Mouse (Mus musculus): ENCODE results near the gene Atp8a1. TPM values are rescaled to one million over a fixed set of nuclear protein-coding genes. Genes with fewer than 3 reads are reported as not detected.

Atp8a1 gene
- total RNA-seq, 1 experiment from 2014 or later: 77.1 TPM

- peak; percentile 96 for ATAC-seq (replicated peaks; ENCODE audit: low read depth, poor library complexity, severe bottlenecking)
Measured at GRCm38 (mm10) chr5:67831293-67832147, 15.7 kb downstream of the Atp8a1 start.

- no peak for ATAC-seq (replicated peaks; ENCODE audit: low read depth, poor library complexity, severe bottlenecking)
Measured at GRCm38 (mm10) chr5:67828356-67828755, 18.9 kb downstream of the Atp8a1 start.

- no peak for ATAC-seq (replicated peaks; ENCODE audit: low read depth, poor library complexity, severe bottlenecking)
Measured at GRCm38 (mm10) chr5:67826935-67827334, 20.3 kb downstream of the Atp8a1 start.

- no peak for ATAC-seq (replicated peaks; ENCODE audit: low read depth, poor library complexity, severe bottlenecking)
Measured at GRCm38 (mm10) chr5:67826278-67826677, 21.0 kb downstream of the Atp8a1 start.

GRCm38 (mm10) chr5:67824600-67824999, 22.6 kb downstream of the Atp8a1 start:
- no peak for ATAC-seq (replicated peaks; ENCODE audit: low read depth, poor library complexity, severe bottlenecking)

GRCm38 (mm10) chr5:67823771-67824170, 23.5 kb downstream of the Atp8a1 start:
- peak; percentile 47 for ATAC-seq (replicated peaks; ENCODE audit: low read depth, poor library complexity, severe bottlenecking)

GRCm38 (mm10) chr5:67822619-67823018, 24.6 kb downstream of the Atp8a1 start:
- ATAC-seq (replicated peaks; ENCODE audit: low read depth, poor library complexity, severe bottlenecking): no peak

GRCm38 (mm10) chr5:67821987-67822401, 25.2 kb downstream of the Atp8a1 start:
- ATAC-seq (replicated peaks; ENCODE audit: low read depth, poor library complexity, severe bottlenecking): peak; percentile 89

- ATAC-seq (replicated peaks; ENCODE audit: low read depth, poor library complexity, severe bottlenecking): no peak
Measured at GRCm38 (mm10) chr5:67821185-67821584, 26.0 kb downstream of the Atp8a1 start.

- ATAC-seq (replicated peaks; ENCODE audit: low read depth, poor library complexity, severe bottlenecking): no peak
Measured at GRCm38 (mm10) chr5:67819451-67819850, 27.8 kb downstream of the Atp8a1 start.

- peak; percentile 73 for ATAC-seq (replicated peaks; ENCODE audit: low read depth, poor library complexity, severe bottlenecking)
Measured at GRCm38 (mm10) chr5:67815572-67816325, 31.5 kb downstream of the Atp8a1 start.

GRCm38 (mm10) chr5:67815060-67815459, 32.2 kb downstream of the Atp8a1 start:
- ATAC-seq (replicated peaks; ENCODE audit: low read depth, poor library complexity, severe bottlenecking): peak; percentile 38; the same call in 1 of the 2 replicates

GRCm38 (mm10) chr5:67814437-67814965, 32.7 kb downstream of the Atp8a1 start:
- ATAC-seq (replicated peaks; ENCODE audit: low read depth, poor library complexity, severe bottlenecking): peak; percentile 13; the same call in 1 of the 2 replicates

- ATAC-seq (replicated peaks; ENCODE audit: low read depth, poor library complexity, severe bottlenecking): no peak
Measured at GRCm38 (mm10) chr5:67813334-67813733, 33.9 kb downstream of the Atp8a1 start.

- peak; percentile 45; the same call in 1 of the 2 replicates for ATAC-seq (replicated peaks; ENCODE audit: low read depth, poor library complexity, severe bottlenecking)
Measured at GRCm38 (mm10) chr5:67802174-67803030, 44.8 kb downstream of the Atp8a1 start.

- no peak for ATAC-seq (replicated peaks; ENCODE audit: low read depth, poor library complexity, severe bottlenecking)
Measured at GRCm38 (mm10) chr5:67800801-67801200, 46.4 kb downstream of the Atp8a1 start.

GRCm38 (mm10) chr5:67799785-67800184, 47.4 kb downstream of the Atp8a1 start:
- no peak for ATAC-seq (replicated peaks; ENCODE audit: low read depth, poor library complexity, severe bottlenecking)

- ATAC-seq (replicated peaks; ENCODE audit: low read depth, poor library complexity, severe bottlenecking): no peak
Measured at GRCm38 (mm10) chr5:67798348-67798747, 48.9 kb downstream of the Atp8a1 start.

GRCm38 (mm10) chr5:67797006-67797958, 50.0 kb downstream of the Atp8a1 start:
- no peak for ATAC-seq (replicated peaks; ENCODE audit: low read depth, poor library complexity, severe bottlenecking)
